Mouse (Mus musculus): Measurements from ENCODE around the gene Ccnd2.

DNA sequence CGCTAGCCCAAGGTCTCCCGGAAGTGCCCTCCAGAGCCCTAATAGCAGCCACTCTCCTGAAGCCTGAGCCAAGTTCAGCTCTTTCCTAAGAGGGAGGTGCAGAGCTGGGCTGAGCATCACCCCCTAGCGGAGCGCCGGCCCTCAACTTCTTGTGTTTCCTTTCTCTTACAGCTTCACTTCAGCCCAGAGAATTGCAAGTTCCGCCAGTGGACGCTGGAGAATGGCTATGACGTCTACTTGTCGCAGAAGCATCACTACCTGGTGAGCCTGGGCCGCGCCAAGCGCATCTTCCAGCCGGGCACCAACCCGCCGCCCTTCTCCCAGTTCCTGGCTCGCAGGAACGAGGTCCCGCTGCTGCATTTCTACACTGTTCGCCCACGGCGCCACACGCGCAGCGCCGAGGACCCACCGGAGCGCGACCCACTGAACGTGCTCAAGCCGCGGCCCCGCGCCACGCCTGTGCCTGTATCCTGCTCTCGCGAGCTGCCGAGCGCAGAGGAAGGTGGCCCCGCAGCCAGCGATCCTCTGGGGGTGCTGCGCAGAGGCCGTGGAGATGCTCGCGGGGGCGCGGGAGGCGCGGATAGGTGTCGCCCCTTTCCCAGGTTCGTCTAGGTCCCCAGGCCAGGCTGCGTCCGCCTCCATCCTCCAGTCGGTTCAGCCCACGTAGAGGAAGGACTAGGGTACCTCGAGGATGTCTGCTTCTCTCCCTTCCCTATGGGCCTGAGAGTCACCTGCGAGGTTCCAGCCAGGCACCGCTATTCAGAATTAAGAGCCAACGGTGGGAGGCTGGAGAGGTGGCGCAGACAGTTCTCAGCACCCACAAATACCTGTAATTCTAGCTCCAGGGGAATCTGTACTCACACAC, 71.9 kb downstream of the Ccnd2 start:
- peak; percentile 63 for TF ChIP-seq CTCF (IDR thresholded peaks at IDR 0.05)
- TF ChIP-seq EP300 (IDR thresholded peaks at IDR 0.05) = no peak
